Mouse (Mus musculus): ENCODE data around the gene Olfr1136. TPM values are rescaled to one million over a fixed set of nuclear protein-coding genes. Genes with fewer than 3 reads are reported as not detected.

Olfr1136 gene
- total RNA-seq (2021): not detected

DNA sequence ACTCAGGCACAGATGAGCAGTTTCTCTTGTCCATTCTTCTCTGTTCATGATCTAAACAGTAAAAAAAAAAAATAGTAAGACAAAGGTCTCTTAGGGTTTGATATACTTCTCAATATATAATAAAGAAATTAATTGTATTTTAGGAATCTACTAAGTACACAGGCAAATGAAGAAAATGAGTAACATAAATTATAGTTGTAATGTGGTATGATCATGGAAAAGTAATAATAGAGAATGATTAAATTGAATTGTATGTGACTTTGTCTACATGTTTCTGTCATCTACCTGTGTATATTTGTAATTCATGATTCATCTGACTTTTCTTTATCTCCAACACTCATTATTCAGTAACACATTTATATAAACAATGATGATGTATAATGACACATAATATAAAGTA lies at the start of gene Olfr1136:
Gene Olfr1136, minus strand, starts transcription at position 101 of the 400 bp plus-strand sequence.
- DNase-seq (ENCODE audit: extremely low spot score in 1 of 2, low spot score in 2 of 2): no peak
- intact Hi-C loops (cut with DNase I): no loop called here

DNA sequence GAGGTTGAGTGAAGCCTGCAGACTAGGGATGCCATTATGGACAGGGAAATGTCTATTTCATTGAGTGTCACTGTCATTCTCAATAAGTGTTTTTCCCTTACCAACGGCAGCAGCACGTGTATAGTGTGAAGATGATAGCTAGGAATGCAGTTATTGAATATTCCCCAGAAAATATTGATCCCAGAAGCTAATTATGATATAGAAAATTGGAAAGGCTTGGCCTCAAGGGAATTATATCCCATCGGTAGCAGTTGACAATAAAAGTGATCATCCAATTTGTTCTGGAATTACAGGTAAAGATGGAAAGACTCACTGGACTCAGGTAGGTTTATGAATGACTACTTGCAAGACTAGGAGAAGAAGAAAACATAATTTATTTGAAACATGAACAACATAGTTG lies 49.7 kb upstream of the Olfr1136 start, which contains the start of gene Olfr1140:
Gene Olfr1140, plus strand, starts transcription at position 301 of the 400 bp plus-strand sequence.
- DNase-seq (ENCODE audit: extremely low spot score in 1 of 2, low spot score in 2 of 2): no peak
- intact Hi-C loops (cut with DNase I): no loop called here

DNA sequence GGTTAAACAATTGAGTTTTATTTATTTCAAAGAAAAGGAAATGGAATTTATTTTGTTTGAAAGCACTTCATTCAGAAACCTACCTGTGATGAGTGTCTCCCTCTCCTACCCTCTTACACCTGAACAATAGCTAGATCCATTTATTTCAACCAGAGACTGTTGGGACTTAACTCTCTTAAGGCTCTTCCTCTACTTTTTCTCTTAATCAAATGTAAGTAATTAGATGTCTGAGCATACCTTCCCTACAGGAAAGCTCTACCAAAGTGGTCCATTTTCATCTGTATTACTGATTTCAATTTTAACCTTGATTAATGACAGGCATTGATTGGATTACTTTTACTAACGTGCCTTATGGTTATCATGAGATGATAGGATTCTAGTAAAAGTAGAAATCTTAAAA lies 46.1 kb upstream of the Olfr1136 start, which contains the start of gene Olfr1138:
Gene Olfr1138, minus strand, starts transcription at position 101 of the 400 bp plus-strand sequence.
- no peak for DNase-seq (ENCODE audit: extremely low spot score in 1 of 2, low spot score in 2 of 2)
- intact Hi-C loops (cut with DNase I): no loop called here

DNA sequence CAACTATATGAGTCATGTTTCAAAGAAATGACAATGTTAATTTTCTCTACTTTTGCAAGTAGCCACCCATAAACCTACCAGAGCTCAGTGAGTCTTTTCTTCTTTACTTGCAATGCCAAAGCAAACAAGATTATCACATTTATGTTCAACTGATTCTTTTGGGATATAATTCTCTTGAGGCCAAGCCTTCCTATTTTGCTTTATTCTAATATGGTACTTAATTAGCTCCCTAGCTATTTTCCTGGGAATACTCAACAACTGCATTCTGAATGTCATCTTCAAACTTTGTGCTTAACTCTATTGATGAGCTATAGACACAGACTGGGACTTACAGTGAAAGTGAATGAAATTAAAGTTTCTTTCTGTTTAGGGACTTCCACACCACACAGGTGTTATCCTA lies 19.3 kb upstream of the Olfr1136 start, which contains the start of gene Olfr1137:
Gene Olfr1137, minus strand, starts transcription at position 101 of the 400 bp plus-strand sequence.
- no peak for DNase-seq (ENCODE audit: extremely low spot score in 1 of 2, low spot score in 2 of 2)
- intact Hi-C loops (cut with DNase I): no loop called here

DNA sequence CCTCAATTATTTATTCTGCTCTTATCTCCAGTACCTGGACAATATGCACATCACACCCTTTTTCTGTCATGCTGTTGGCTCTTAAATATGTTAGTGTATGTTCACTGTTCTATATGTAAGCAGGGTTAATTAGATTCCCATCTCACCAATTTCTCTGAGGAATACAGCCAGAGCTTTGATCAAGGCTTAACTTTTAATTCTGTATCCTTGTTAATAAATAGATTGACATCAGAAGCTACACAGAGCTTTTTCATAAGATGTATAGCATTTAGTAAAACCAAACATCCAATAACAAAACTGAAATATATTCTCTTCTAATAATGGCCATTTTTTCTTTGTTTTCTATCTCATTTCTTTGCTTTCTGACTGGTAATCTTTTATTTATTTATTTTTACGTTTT lies 20.2 kb downstream of the Olfr1136 start, which contains the start of gene Olfr1135:
Gene Olfr1135, minus strand, starts transcription at position 101 of the 400 bp plus-strand sequence.
- no peak for DNase-seq (ENCODE audit: extremely low spot score in 1 of 2, low spot score in 2 of 2)
- intact Hi-C loops (cut with DNase I): no loop called here

DNA sequence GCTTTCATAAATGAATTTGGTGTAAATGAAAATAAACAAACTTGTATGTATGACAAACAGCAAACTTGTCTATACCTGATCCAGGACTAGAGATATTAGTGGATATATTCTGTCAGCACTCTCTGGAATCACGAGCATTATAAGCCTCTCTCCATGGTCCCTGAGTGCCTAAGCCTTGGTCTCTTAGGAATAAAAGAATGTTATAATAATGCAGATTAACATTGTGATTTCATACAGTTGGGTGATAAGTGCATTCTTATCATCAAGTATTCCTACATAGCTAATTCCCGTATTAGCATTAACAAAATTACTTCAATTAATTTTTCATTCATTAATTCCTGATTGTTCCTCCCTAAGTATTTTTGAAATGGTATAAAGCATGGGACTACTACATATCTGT lies 35.4 kb downstream of the Olfr1136 start, which contains the start of gene Olfr1134:
Gene Olfr1134, minus strand, starts transcription at position 101 of the 400 bp plus-strand sequence.
- no peak for DNase-seq (ENCODE audit: extremely low spot score in 1 of 2, low spot score in 2 of 2)
- intact Hi-C loops (cut with DNase I): no loop called here

DNA sequence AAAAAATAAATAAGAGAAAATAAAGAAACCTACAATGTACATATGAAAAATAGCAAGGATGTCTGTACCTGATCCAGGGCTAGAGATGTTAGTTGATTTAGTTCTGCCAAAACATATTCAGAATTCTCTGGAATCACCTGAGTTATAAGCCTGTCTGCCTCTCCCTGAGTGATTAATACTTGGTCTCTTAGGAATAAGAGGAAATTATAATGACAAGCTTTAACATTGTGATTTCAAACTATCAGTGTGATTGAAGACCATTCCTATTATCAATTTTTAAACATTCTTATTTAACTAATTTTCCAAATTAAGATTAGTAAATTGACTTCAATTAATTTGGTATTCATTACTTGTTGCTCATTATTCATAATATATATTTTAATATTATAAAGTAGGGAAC lies 46.5 kb downstream of the Olfr1136 start, which contains the start of gene Olfr1133:
Gene Olfr1133, minus strand, starts transcription at position 101 of the 400 bp plus-strand sequence.
- intact Hi-C loops (cut with DNase I): no loop called here
- no peak for DNase-seq (ENCODE audit: extremely low spot score in 1 of 2, low spot score in 2 of 2)

Other genes with a start within 250 kb of the Olfr1136 start
- gene Olfr1126, start 240.0 kb downstream of the Olfr1136 start, total RNA-seq (2021): not detected
- not detected for gene Pramel7, start 196.9 kb downstream of the Olfr1136 start, total RNA-seq (2021)
- gene Pramel6, start 187.4 kb downstream of the Olfr1136 start, total RNA-seq (2021): not detected
- gene Olfr153, start 162.2 kb downstream of the Olfr1136 start, total RNA-seq (2021): not detected
- gene Olfr1128, start 148.4 kb downstream of the Olfr1136 start, total RNA-seq (2021): not detected
- gene Olfr1129, start 120.0 kb downstream of the Olfr1136 start, total RNA-seq (2021): not detected
- not detected for gene Olfr1130, start 87.7 kb downstream of the Olfr1136 start, total RNA-seq (2021)
- gene Olfr1131, start 66.8 kb downstream of the Olfr1136 start, total RNA-seq (2021): not detected
- gene Olfr1132, start 56.4 kb downstream of the Olfr1136 start, total RNA-seq (2021): not detected
- gene Olfr1133, start 46.6 kb downstream of the Olfr1136 start, total RNA-seq (2021): not detected
- gene Olfr1134, start 35.5 kb downstream of the Olfr1136 start, total RNA-seq (2021): not detected
- gene Olfr1135, start 20.3 kb downstream of the Olfr1136 start, total RNA-seq (2021): not detected
- gene Olfr1137, start 19.2 kb upstream of the Olfr1136 start, total RNA-seq (2021): not detected
- not detected for gene Olfr1138, start 46.0 kb upstream of the Olfr1136 start, total RNA-seq (2021)
- gene Olfr1140, start 49.8 kb upstream of the Olfr1136 start, total RNA-seq (2021): not detected
- gene Olfr1141, start 60.0 kb upstream of the Olfr1136 start, total RNA-seq (2021): not detected
- gene Olfr152, start 85.5 kb upstream of the Olfr1136 start, total RNA-seq (2021): not detected
- gene Olfr1143, start 106.6 kb upstream of the Olfr1136 start, total RNA-seq (2021): not detected
- gene Olfr1145, start 115.9 kb upstream of the Olfr1136 start, total RNA-seq (2021): not detected
- not detected for gene Olfr1148, start 136.6 kb upstream of the Olfr1136 start, total RNA-seq (2021)
- not detected for gene Olfr1150-ps1, start 150.0 kb upstream of the Olfr1136 start, total RNA-seq (2021)
- gene Olfr1151, start 161.9 kb upstream of the Olfr1136 start, total RNA-seq (2021): not detected
- gene Olfr1152, start 172.5 kb upstream of the Olfr1136 start, total RNA-seq (2021): not detected
- gene Olfr1153, start 201.0 kb upstream of the Olfr1136 start, total RNA-seq (2021): not detected
- gene Olfr1154, start 211.2 kb upstream of the Olfr1136 start, total RNA-seq (2021): not detected